Mouse (Mus musculus): Measurements from ENCODE around the gene Gdpgp1.

GRCm38 (mm10) chr7:80189147-80189933, 43.3 kb upstream of the Gdpgp1 start:
- no peak for TF ChIP-seq CTCF (IDR thresholded peaks at IDR 0.05; ENCODE audit: low read depth)
- TF ChIP-seq EP300 (IDR thresholded peaks at IDR 0.05; ENCODE audit: low read depth): no peak
